Mouse (Mus musculus) limb, embryonic 14.5 days (tissue): ENCODE measurements around the gene Pik3r2. TPM values are rescaled to one million over a fixed set of nuclear protein-coding genes. Genes with fewer than 3 reads are reported as not detected.

ENCODE experiments used
- ATAC-seq: fragments of 200-750 bp; cut with Nextera tagmentation; 2 replicates; pipeline ENCODE4 v1.8.0; 2017; ENCODE audit warnings: low read depth, moderate number of reproducible peaks, moderate TSS enrichment; ENCODE audit not compliant: low FRiP score
- DNase-seq: peaks from one replicate; pipeline ENCODE4 v3.0.0-alpha.2; 2015; ENCODE audit warnings: low spot score
- H3K27ac ChIP-seq: fragments of 300-500 bp; sonication (generic); replicated peaks from 2 replicates; pipeline ENCODE4 v1.5.1; 2014; ENCODE audit warnings: low read depth, mild to moderate bottlenecking, low read length, moderate library complexity, mixed read lengths
- H3K27me3 ChIP-seq: fragments of 300-500 bp; sonication (generic); 2 replicates; pipeline ENCODE4 v1.6.1; 2014; ENCODE audit warnings: low read length, mixed read lengths; ENCODE audit not compliant: control insufficient read depth, insufficient read depth
- H3K36me3 ChIP-seq: fragments of 300-500 bp; sonication (generic); 2 replicates; pipeline ENCODE4 v1.6.1; 2014; ENCODE audit warnings: mild to moderate bottlenecking, low read length, moderate library complexity, mixed read lengths; ENCODE audit not compliant: control insufficient read depth, insufficient read depth
- H3K4me1 ChIP-seq: fragments of 300-500 bp; sonication (generic); 2 replicates; pipeline ENCODE4 v1.6.1; 2014; ENCODE audit warnings: antibody characterized with exemption, low read length, mixed read lengths; ENCODE audit not compliant: control insufficient read depth, insufficient read depth
- H3K4me2 ChIP-seq: fragments of 300-500 bp; sonication (generic); replicated peaks from 2 replicates; pipeline ENCODE4 v1.6.1; 2014; ENCODE audit warnings: low read depth, mild to moderate bottlenecking, low read length, moderate library complexity; ENCODE audit not compliant: severe bottlenecking
- H3K4me3 ChIP-seq: fragments of 300-500 bp; sonication (generic); replicated peaks from 2 replicates; pipeline ENCODE4 v1.5.1; 2014; ENCODE audit warnings: low read length
- H3K9ac ChIP-seq: fragments of 300-500 bp; sonication (generic); 2 replicates; pipeline ENCODE4 v1.6.1; 2014; ENCODE audit warnings: mild to moderate bottlenecking, low read depth, low read length, moderate library complexity; ENCODE audit not compliant: severe bottlenecking
- H3K9me3 ChIP-seq: fragments of 300-500 bp; sonication (generic); 2 replicates; pipeline ENCODE4 v1.6.1; 2016; ENCODE audit warnings: low read length; ENCODE audit not compliant: control insufficient read depth
- POLR2A ChIP-seq: fragments of 200-500 bp; IDR thresholded peaks from 2 replicates; pipeline ENCODE4 v1.8.0; 2012; ENCODE audit warnings: inconsistent platforms, mild to moderate bottlenecking, moderate library complexity, borderline replicate concordance; ENCODE audit not compliant: insufficient read depth, insufficient read length; ENCODE audit errors: extremely low read depth
- WGBS: fragments of 180-500 bp; shearing (Covaris S2); extraction: QIAGEN DNeasy Blood & Tissue Kit; methylation state at CpG from one replicate; pipeline ENCODE4 v1.1.7; 2014; 5-methylcytosine and 5-hydroxymethylcytosine counted together
- polyA plus RNA-seq, 2 experiments: library from polyadenylated mRNA; depleted of rRNA in 1 of 2; stranded (reverse) in 1 of 2; unstranded in 1 of 2; fragments of >200 nt; fragmentation: Nextera tagmentation in 1 of 2; extraction: Ambion mirVana in 1 of 2; gene quantifications; 2 replicates each; pipeline versions ENCODE4 v1.2.1 to v1.2.3; 2012 to 2014

Pik3r2 gene
- polyA plus RNA-seq, 2 experiments: 73.5 to 111 TPM

- H3K27ac ChIP-seq: no peak overlapping the region
- H3K9me3 ChIP-seq: no peaks in the 10 kb centered on the region
- ATAC-seq: no peak
- no peak overlapping the region for H3K9ac ChIP-seq
- no peaks in the 10 kb centered on the region for H3K27me3 ChIP-seq
- H3K4me2 ChIP-seq: no peak overlapping the region
- no peak overlapping the region for H3K4me3 ChIP-seq
- no peak for TF ChIP-seq POLR2A
- DNase-seq: no peak
- H3K36me3 ChIP-seq: peaks cover 23% of the 10 kb centered on the region
- H3K4me1 ChIP-seq: peaks cover 24% of the 10 kb centered on the region
- WGBS: 91% methylated on average over 6 of the region's 6 CpGs
Observed at GRCm38 (mm10) chr8:70756476-70757040, 20.0 kb downstream of the Pik3r2 start.

DNA sequence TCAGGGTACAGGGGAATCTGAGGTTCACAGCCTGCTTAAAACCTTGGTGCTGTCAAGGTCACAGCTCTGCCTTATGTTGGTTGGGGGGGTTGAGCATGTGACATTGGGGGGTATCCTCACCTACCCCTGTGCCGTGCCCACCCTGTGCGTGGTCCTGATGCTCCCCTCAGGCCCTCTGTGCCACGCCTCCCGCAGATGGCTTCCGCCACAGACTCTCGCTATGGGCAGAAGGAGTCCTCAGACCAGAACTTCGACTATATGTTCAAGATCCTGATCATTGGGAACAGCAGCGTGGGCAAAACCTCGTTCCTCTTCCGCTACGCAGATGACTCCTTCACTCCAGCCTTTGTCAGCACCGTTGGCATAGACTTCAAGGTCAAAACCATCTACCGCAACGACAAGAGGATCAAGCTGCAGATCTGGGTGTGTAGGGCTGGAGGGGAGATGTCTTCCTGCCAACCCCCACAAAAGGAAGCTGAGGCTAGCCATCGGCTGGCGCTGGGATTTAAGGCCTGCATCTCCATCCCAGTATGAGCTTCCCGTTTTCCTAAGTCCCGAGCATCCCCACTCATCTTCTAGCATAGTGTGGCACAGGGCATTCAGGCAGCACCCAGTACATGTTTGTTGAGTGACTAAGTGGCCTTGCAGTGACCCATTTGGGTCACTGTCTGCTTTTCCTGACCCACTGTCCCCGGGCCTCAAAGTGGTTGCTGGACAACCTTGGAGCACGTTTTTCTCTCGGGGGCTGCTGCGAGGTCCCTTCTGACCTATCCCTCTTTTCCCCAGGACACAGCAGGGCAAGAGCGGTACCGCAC is 20.6 kb downstream of the Pik3r2 start:
- 84% methylated on average over 24 of the region's 24 CpGs for WGBS
- Histone ChIP-seq H3K9ac (peak overlapping the region; percentile 81; the same call in 1 of the 2 replicates), H3K4me3 (peak overlapping the region; percentile 77), H3K27me3 (no peaks in the 10 kb centered on the region), H3K4me2 (peak overlapping the region; percentile 96), H3K9me3 (no peaks in the 10 kb centered on the region), H3K36me3 (peaks cover 23% of the 10 kb centered on the region), H3K27ac (no peak overlapping the region), H3K4me1 (peaks cover 24% of the 10 kb centered on the region)
- no peak for ATAC-seq
- no peak for TF ChIP-seq POLR2A
- DNase-seq: no peak

- DNase-seq (no peak), ATAC-seq (peak; percentile 23)
- Histone ChIP-seq H3K4me3 (peak overlapping the region; percentile 77), H3K36me3 (peaks cover 23% of the 10 kb centered on the region), H3K9me3 (no peaks in the 10 kb centered on the region), H3K4me2 (peak overlapping the region; percentile 96), H3K27ac (peak overlapping the region; percentile 68), H3K27me3 (no peaks in the 10 kb centered on the region), H3K4me1 (peaks cover 21% of the 10 kb centered on the region), H3K9ac (peak overlapping the region; percentile 81)
- 12% methylated on average over 50 of the region's 50 CpGs for WGBS
- no peak for TF ChIP-seq POLR2A
Observed at GRCm38 (mm10) chr8:70754871-70755660, 21.4 kb downstream of the Pik3r2 start.

DNA sequence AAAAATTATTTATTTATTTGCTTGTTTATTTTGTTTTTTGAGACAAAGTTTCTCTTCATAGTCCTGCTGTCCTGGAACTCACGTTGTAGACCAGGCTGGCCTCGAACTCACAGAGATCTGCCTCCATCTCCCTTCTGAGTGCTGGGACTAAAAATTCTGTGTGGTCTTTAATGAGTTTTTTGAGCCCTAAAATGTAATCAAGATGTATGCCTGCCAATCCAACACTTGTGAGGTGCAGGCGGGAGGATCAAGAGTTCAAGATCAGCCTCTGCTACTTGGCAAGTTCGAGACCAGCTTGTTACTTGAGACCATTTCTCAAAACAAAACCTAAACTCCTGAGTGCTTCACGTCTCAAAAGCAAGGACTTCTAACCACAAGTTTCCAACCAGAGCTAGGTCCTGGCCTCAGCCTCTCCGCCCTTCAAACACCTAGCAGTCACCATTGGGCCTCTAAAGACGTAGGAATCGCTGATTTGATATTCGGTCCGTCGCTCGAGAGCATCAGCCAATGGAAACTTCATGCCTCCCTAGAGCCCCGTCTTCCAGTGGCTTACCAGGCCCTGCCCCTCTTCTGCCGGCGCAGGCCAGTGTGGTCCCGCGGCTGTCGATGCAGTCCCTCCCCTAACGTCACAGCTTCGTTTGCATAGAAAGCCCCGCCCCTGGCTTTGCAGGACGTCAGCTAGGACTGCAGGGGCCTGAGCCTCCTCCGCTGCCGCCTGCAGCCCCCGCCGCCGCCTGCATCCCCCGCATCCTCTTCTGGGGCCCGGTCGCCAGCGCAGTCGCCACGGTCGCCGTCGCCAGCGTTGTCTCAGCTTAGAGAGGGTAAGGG is 22.3 kb downstream of the Pik3r2 start, which contains the start of gene Rab3a:
TSS of gene Rab3a (plus strand) at position 637 of the 828 bp plus-strand sequence.
- Histone ChIP-seq H3K27ac (peak within 1 kb of the TSS; percentile 72), H3K4me2 (peak within 1 kb of the TSS; percentile 96)
- WGBS: 7% methylated on average over 37 of the region's 37 CpGs

More for the DNA sequence above, 22.3 kb downstream of the Pik3r2 start, which contains the start of gene Rab3a:
- DNase-seq (peak; percentile 100), ATAC-seq (peak; percentile 98)
- no peaks in the 10 kb centered on the region for H3K9me3 ChIP-seq
- H3K36me3 ChIP-seq: peaks cover 23% of the 10 kb centered on the region
- peaks cover 18% of the 10 kb centered on the region for H3K4me1 ChIP-seq
- no peaks in the 10 kb centered on the region for H3K27me3 ChIP-seq
- H3K9ac ChIP-seq: peak within 1 kb of the TSS; percentile 81
- H3K4me3 ChIP-seq: peak within 1 kb of the TSS; percentile 77
- no peak for TF ChIP-seq POLR2A
